Mouse (Mus musculus) forebrain, postnatal 0 days (tissue): Measurements from ENCODE around the gene Myh7b. TPM values are rescaled to one million over a fixed set of nuclear protein-coding genes. Genes with fewer than 3 reads are reported as not detected.

Source experiments
- ATAC-seq: fragments of 200-750 bp; cut with Nextera tagmentation; 2 replicates; pipeline ENCODE4 v1.8.0; 2017; ENCODE audit warnings: mild to moderate bottlenecking, moderate library complexity
- DNase-seq: peaks from one replicate; pipeline ENCODE4 v3.0.0-alpha.2; 2015
- H3K27ac ChIP-seq: fragments of 300-500 bp; sonication (generic); 2 replicates; pipeline ENCODE4 v1.5.1; 2014; ENCODE audit warnings: low read depth, mild to moderate bottlenecking, antibody characterized with exemption, low read length, moderate library complexity, mixed read lengths
- H3K27me3 ChIP-seq: fragments of 300-500 bp; sonication (generic); 2 replicates; pipeline ENCODE4 v1.6.1; 2014; ENCODE audit warnings: mild to moderate bottlenecking, low read length, mixed read lengths; ENCODE audit not compliant: insufficient read depth
- H3K36me3 ChIP-seq: fragments of 300-500 bp; sonication (generic); 2 replicates; pipeline ENCODE4 v1.6.1; 2014; ENCODE audit warnings: mild to moderate bottlenecking, moderate library complexity; ENCODE audit not compliant: insufficient read depth
- H3K4me1 ChIP-seq: fragments of 300-500 bp; sonication (generic); 2 replicates; pipeline ENCODE4 v1.6.1; 2014; ENCODE audit warnings: antibody characterized with exemption; ENCODE audit not compliant: insufficient read depth
- H3K4me2 ChIP-seq: fragments of 300-500 bp; sonication (generic); 2 replicates; pipeline ENCODE4 v1.6.1; 2014; ENCODE audit warnings: low read depth, mild to moderate bottlenecking, moderate library complexity
- H3K4me3 ChIP-seq: fragments of 300-500 bp; sonication (generic); 2 replicates; pipeline ENCODE4 v1.5.1; 2014; ENCODE audit warnings: low read depth, low read length, mixed read lengths
- H3K9ac ChIP-seq: fragments of 300-500 bp; sonication (generic); 2 replicates; pipeline ENCODE4 v1.6.1; 2014; ENCODE audit warnings: mild to moderate bottlenecking
- H3K9me3 ChIP-seq: fragments of 300-500 bp; sonication (generic); 2 replicates; pipeline ENCODE4 v1.6.1; 2016; ENCODE audit warnings: low read length
- CTCF ChIP-seq: sonication (generic); IDR thresholded peaks from 2 replicates; pipeline ENCODE4 v1.5.1; 2016; ENCODE audit warnings: antibody characterized with exemption, control low read depth, low read depth
- WGBS: fragments of 180-500 bp; shearing (Covaris S2); extraction: QIAGEN DNeasy Blood & Tissue Kit; methylation state at CpG from one replicate; pipeline ENCODE4 v1.1.7; 2014; 5-methylcytosine and 5-hydroxymethylcytosine counted together
- polyA plus RNA-seq: library from polyadenylated mRNA; unstranded; fragments of >200 nt; fragmentation: Nextera tagmentation; extraction: Ambion mirVana; gene quantifications from 2 replicates; pipeline ENCODE4 v1.2.1, GENCODE M21; 2015
- total RNA-seq: library from RNA; depleted of rRNA; stranded (reverse); fragments of >200 nt; gene quantifications from 2 replicates; pipeline ENCODE4 v1.2.3, GENCODE M21; 2014

Gene Myh7b
- total and polyA plus RNA-seq, 2 experiments from 2014 or later: 0.29 to 2.0 TPM

- 71% methylated on average over 8 of the region's 8 CpGs for WGBS
- H3K4me3 ChIP-seq: no peak overlapping the region; the same call in 1 of the 2 replicates
Observed at GRCm38 (mm10) chr2:155613953-155614352, 2.9 kb downstream of the Myh7b start.

GRCm38 (mm10) chr2:155616971-155617370, 6.0 kb downstream of the Myh7b start:
- Histone ChIP-seq H3K4me1 (no peaks in the 10 kb centered on the region), H3K9me3 (no peaks in the 10 kb centered on the region), H3K36me3 (no peaks in the 10 kb centered on the region), H3K4me2 (no peak overlapping the region), H3K4me3 (no peak overlapping the region), H3K27ac (no peak overlapping the region), H3K27me3 (no peaks in the 10 kb centered on the region), H3K9ac (no peak overlapping the region)
- DNase-seq (no peak), ATAC-seq (no peak)
- no peak for TF ChIP-seq CTCF
- 52% methylated on average over 6 of the region's 6 CpGs for WGBS

More at GRCm38 (mm10) chr2:155613953-155614352, 2.9 kb downstream of the Myh7b start:
- ATAC-seq (no peak), DNase-seq (no peak)
- Histone ChIP-seq H3K4me1 (no peaks in the 10 kb centered on the region), H3K27me3 (no peaks in the 10 kb centered on the region), H3K27ac (no peak overlapping the region), H3K4me2 (no peak overlapping the region), H3K9me3 (no peaks in the 10 kb centered on the region), H3K36me3 (no peaks in the 10 kb centered on the region), H3K9ac (no peak overlapping the region)
- TF ChIP-seq CTCF: no peak

- TF ChIP-seq CTCF: peak; percentile 84
- Histone ChIP-seq H3K4me3 (no peak overlapping the region), H3K36me3 (no peaks in the 10 kb centered on the region), H3K27me3 (no peaks in the 10 kb centered on the region), H3K27ac (no peak overlapping the region), H3K4me1 (no peaks in the 10 kb centered on the region), H3K9ac (no peak overlapping the region), H3K4me2 (no peak overlapping the region), H3K9me3 (no peaks in the 10 kb centered on the region)
- 24% methylated on average over 8 of the region's 8 CpGs for WGBS
- peak; percentile 72 for ATAC-seq
- peak; percentile 74 for DNase-seq
Observed at GRCm38 (mm10) chr2:155619817-155620216, 8.8 kb downstream of the Myh7b start.

GRCm38 (mm10) chr2:155622606-155623005, 11.6 kb downstream of the Myh7b start:
- ATAC-seq (no peak), DNase-seq (no peak)
- H3K27ac ChIP-seq: no peak overlapping the region
- no peak for TF ChIP-seq CTCF
- H3K4me2 ChIP-seq: no peak overlapping the region
- H3K36me3 ChIP-seq: no peaks in the 10 kb centered on the region
- no peaks in the 10 kb centered on the region for H3K9me3 ChIP-seq
- WGBS: 31% methylated on average over 11 of the region's 11 CpGs
- H3K4me3 ChIP-seq: no peak overlapping the region
- no peak overlapping the region for H3K9ac ChIP-seq
- H3K4me1 ChIP-seq: no peaks in the 10 kb centered on the region
- H3K27me3 ChIP-seq: no peaks in the 10 kb centered on the region

DNA sequence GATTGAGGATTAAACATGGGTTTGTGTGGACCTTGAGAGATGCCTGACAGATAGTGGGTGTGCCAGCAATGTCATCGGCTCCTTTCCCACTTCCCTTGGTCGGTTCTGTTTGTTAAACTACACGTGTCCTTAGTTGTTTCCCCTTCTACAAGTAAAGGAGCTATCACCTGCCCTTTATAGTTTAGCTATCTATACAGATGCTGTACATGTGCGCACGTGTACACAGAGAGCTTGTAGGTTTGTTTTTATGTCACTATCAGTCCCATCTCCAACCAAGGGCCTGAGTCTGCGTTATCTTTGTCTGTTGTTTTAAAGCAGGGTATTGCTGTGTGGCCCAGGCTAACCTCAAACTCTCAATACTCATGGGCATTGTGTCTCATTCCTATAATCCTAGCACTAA, 13.0 kb downstream of the Myh7b start:
- no peak for ATAC-seq
- Histone ChIP-seq H3K27ac (no peak overlapping the region), H3K4me2 (no peak overlapping the region), H3K4me3 (no peak overlapping the region), H3K36me3 (no peaks in the 10 kb centered on the region), H3K9me3 (no peaks in the 10 kb centered on the region), H3K27me3 (no peaks in the 10 kb centered on the region), H3K9ac (no peak overlapping the region), H3K4me1 (0 out of 2 replicates have a peak, but pooled peaks cover 2% of the 10 kb centered on the region)
- WGBS: 89% methylated on average over 6 of the region's 6 CpGs
- TF ChIP-seq CTCF: no peak
- DNase-seq: no peak

DNA sequence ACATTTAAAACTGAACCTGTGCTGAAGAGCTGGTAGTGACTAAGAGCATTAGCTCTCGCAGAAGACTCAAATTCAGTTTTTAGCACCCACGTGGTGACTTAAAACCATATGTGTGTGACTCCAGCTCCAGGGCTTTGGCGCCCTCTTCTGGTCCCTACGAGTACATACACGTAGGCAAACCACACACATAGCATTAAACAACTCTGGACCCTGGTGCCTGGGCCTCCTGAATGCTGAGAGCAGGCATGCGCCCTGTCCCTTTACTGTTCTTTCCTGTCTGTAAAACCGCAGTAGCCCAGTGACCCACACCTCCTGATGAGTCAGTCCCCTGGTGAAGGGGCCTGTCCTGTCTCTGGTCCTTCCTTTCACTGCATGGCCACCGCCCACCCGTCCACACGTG, 13.7 kb downstream of the Myh7b start:
- no peak overlapping the region for H3K27ac ChIP-seq
- 0 out of 2 replicates have a peak, but pooled peaks cover 3% of the 10 kb centered on the region for H3K4me1 ChIP-seq
- H3K27me3 ChIP-seq: no peaks in the 10 kb centered on the region; the same call in 1 of the 2 replicates
- peak; percentile 81 for DNase-seq
- H3K9ac ChIP-seq: no peak overlapping the region
- H3K9me3 ChIP-seq: no peaks in the 10 kb centered on the region
- no peak overlapping the region for H3K4me2 ChIP-seq
- peak; percentile 29; the same call in 1 of the 2 replicates for ATAC-seq
- no peaks in the 10 kb centered on the region for H3K36me3 ChIP-seq
- 41% methylated on average over 10 of the region's 10 CpGs for whole genome bisulfite sequencing
- TF ChIP-seq CTCF: peak; percentile 87
- H3K4me3 ChIP-seq: no peak overlapping the region

GRCm38 (mm10) chr2:155626277-155626676, 15.3 kb downstream of the Myh7b start:
- no peak overlapping the region for H3K4me2 ChIP-seq
- 54% methylated on average over 15 of the region's 15 CpGs for WGBS
- H3K4me1 ChIP-seq: 0 out of 2 replicates have a peak, but pooled peaks cover 3% of the 10 kb centered on the region
- H3K9me3 ChIP-seq: no peaks in the 10 kb centered on the region
- ATAC-seq: no peak
- H3K27ac ChIP-seq: no peak overlapping the region
- no peak overlapping the region for H3K9ac ChIP-seq
- no peak for DNase-seq
- no peak for TF ChIP-seq CTCF
- no peak overlapping the region for H3K4me3 ChIP-seq
- H3K27me3 ChIP-seq: no peaks in the 10 kb centered on the region; the same call in none of the 2 replicates
- H3K36me3 ChIP-seq: peaks cover 2% of the 10 kb centered on the region; the same call in 1 of the 2 replicates
